Mouse (Mus musculus) layer of hippocampus, adult 2 months (tissue): Measurements from ENCODE around the gene Tex261. TPM values are rescaled to one million over a fixed set of nuclear protein-coding genes. Genes with fewer than 3 reads are reported as not detected.

Experiments
- DNase-seq, 2 experiments: peaks; one replicate each; pipeline ENCODE4 v3.0.0; 2022; ENCODE audit warnings: low spot score in 2 of 2
- H3K27ac ChIP-seq: fragments of 200-600 bp; 2 replicates; pipeline ENCODE4 v1.8.1; 2022
- H3K4me3 ChIP-seq: fragments of 200-600 bp; 2 replicates; pipeline ENCODE4 v1.8.1; 2022; ENCODE audit warnings: mild to moderate bottlenecking
- CTCF ChIP-seq: fragments of 200-600 bp; conservative IDR thresholded peaks from 2 replicates; pipeline ENCODE4 v1.8.1; 2022; ENCODE audit warnings: antibody characterized with exemption, mild to moderate bottlenecking, moderate library complexity
- total RNA-seq, 2 experiments: library from RNA; stranded (reverse); gene quantifications; 2 replicates each; pipeline ENCODE4 v1.2.3; 2021

Tex261 gene
- total RNA-seq, 2 experiments from 2014 or later = 51.8 to 55.3 TPM

GRCm38 (mm10) chr6:83788554-83788953 is 12.9 kb upstream of the Tex261 start:
- H3K4me3 ChIP-seq = no peak overlapping the region
- TF ChIP-seq CTCF = no peak
- no peak for DNase-seq
- H3K27ac ChIP-seq = no peak overlapping the region

GRCm38 (mm10) chr6:83786426-83786825 is 10.8 kb upstream of the Tex261 start:
- TF ChIP-seq CTCF = no peak
- no peak overlapping the region for H3K27ac ChIP-seq
- no peak overlapping the region for H3K4me3 ChIP-seq
- DNase-seq = no peak

- no peak overlapping the region for H3K27ac ChIP-seq
- H3K4me3 ChIP-seq = no peak overlapping the region
- TF ChIP-seq CTCF = peak; percentile 83
- peak in 1 of 2 experiments; percentile 57 for DNase-seq
Observed at GRCm38 (mm10) chr6:83779026-83779425, 3.4 kb upstream of the Tex261 start.

- TF ChIP-seq CTCF = no peak
- Histone ChIP-seq H3K4me3 (no peak overlapping the region), H3K27ac (no peak overlapping the region)
- DNase-seq = no peak
Observed at GRCm38 (mm10) chr6:83778306-83778705, 2.7 kb upstream of the Tex261 start.

- TF ChIP-seq CTCF = no peak
- Histone ChIP-seq H3K27ac (peak overlapping the region; percentile 89), H3K4me3 (peak overlapping the region; percentile 99)
- DNase-seq = no peak
Observed at GRCm38 (mm10) chr6:83774781-83775563, 641 bp downstream of the Tex261 start.

- no peak for TF ChIP-seq CTCF
- Histone ChIP-seq H3K4me3 (peak overlapping the region; percentile 29; the same call in 1 of the 2 replicates), H3K27ac (no peak overlapping the region)
- no peak for DNase-seq
Observed at GRCm38 (mm10) chr6:83774126-83774525, 1.5 kb downstream of the Tex261 start.

GRCm38 (mm10) chr6:83768485-83768884 is 7.1 kb downstream of the Tex261 start:
- Histone ChIP-seq H3K27ac (no peak overlapping the region), H3K4me3 (no peak overlapping the region)
- no peak for DNase-seq
- TF ChIP-seq CTCF = no peak

- H3K27ac ChIP-seq = no peak overlapping the region
- TF ChIP-seq CTCF = no peak
- no peak for DNase-seq
- H3K4me3 ChIP-seq = no peak overlapping the region
Observed at GRCm38 (mm10) chr6:83766982-83767381, 8.6 kb downstream of the Tex261 start.

GRCm38 (mm10) chr6:83762880-83763431 is 12.7 kb downstream of the Tex261 start:
- DNase-seq = no peak
- Histone ChIP-seq H3K27ac (no peak overlapping the region), H3K4me3 (peak overlapping the region; percentile 17; the same call in 1 of the 2 replicates)
- TF ChIP-seq CTCF = peak; percentile 28

GRCm38 (mm10) chr6:83762344-83762743 is 13.3 kb downstream of the Tex261 start, which contains the start of gene Ankrd53:
TSS of gene Ankrd53 (plus strand) at chr6:83762644.
- no peak within 1 kb of the TSS for H3K27ac ChIP-seq
- no peak for TF ChIP-seq CTCF
- H3K4me3 ChIP-seq = peak within 1 kb of the TSS; percentile 17; the same call in 1 of the 2 replicates
- DNase-seq = no peak

GRCm38 (mm10) chr6:83756051-83756450 is 19.6 kb downstream of the Tex261 start:
- DNase-seq = no peak
- no peak overlapping the region for H3K27ac ChIP-seq
- no peak overlapping the region for H3K4me3 ChIP-seq
- TF ChIP-seq CTCF = no peak

- DNase-seq = peak in 1 of 2 experiments; percentile 71
- H3K4me3 ChIP-seq = no peak overlapping the region
- TF ChIP-seq CTCF = peak; percentile 91
- no peak overlapping the region for H3K27ac ChIP-seq
Observed at GRCm38 (mm10) chr6:83750171-83750684, 25.4 kb downstream of the Tex261 start.

GRCm38 (mm10) chr6:83749286-83749685 is 26.3 kb downstream of the Tex261 start:
- no peak for TF ChIP-seq CTCF
- Histone ChIP-seq H3K27ac (no peak overlapping the region), H3K4me3 (no peak overlapping the region)
- no peak for DNase-seq
